Mouse (Mus musculus): ENCODE measurements around the gene Camk1g.

- TF ChIP-seq EP300 (IDR thresholded peaks at IDR 0.05; ENCODE audit: low read length) (no peak), CHD2 (IDR thresholded peaks at IDR 0.05; ENCODE audit: low read length) (no peak), NELFE (IDR thresholded peaks at IDR 0.05; ENCODE audit: low read depth, low read length) (no peak)
These were observed 31.6 kb downstream of the Camk1g start for GRCm38 (mm10) chr1:193338363-193338995.
